Mouse (Mus musculus) central nervous system, embryonic 14 days (tissue): Measurements from ENCODE around the gene Mthfd2. TPM values are rescaled to one million over a fixed set of nuclear protein-coding genes. Genes with fewer than 3 reads are reported as not detected.

Experiments
- polyA plus RNA-seq: library from polyadenylated mRNA; depleted of rRNA; stranded (reverse); fragments of >200 nt; gene quantifications from 2 replicates; pipeline ENCODE4 v1.2.3, GENCODE M21; 2012; rRNA removed

Gene Mthfd2
- polyA plus RNA-seq = 18.8 and 20.9 TPM in 2 replicates

GRCm38 (mm10) chr6:83325525-83326393, at the start of gene Mthfd2, which contains the start of gene Mob1a:
Mthfd2 (minus strand) TSS chr6:83325908.
Mob1a (plus strand) TSS chr6:83326016.

DNA sequence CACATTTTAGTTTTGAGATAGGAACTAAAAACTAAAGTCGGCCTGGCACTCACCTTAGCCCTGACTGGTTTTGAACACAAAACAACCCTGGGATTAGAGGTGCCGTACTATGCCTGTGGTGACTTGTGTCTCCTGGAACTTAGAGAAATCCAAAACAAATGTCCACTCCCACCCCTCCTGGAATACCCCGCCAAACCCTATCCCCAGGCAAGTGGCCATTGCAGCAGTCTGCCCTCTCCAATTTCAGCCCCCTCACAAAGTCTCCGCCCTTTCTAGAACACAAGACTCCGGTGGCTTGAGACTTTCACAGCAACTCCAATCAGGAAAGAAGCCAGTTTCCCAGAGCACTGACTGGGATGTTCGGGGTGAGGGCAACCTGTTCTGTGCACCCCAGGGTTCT, 23.2 kb upstream of the Mthfd2 start, which contains the start of gene Bola3:
Gene Bola3, plus strand, starts transcription at position 275 of the 400 bp plus-strand sequence.

Other genes starting within 250 kb of the Mthfd2 start
- gene Pcgf1, start 248.0 kb downstream of the Mthfd2 start, polyA plus RNA-seq = 62.5 and 64.1 TPM in 2 replicates
- gene Lbx2, start 239.5 kb downstream of the Mthfd2 start, polyA plus RNA-seq = 0.46 and 0.70 TPM in 2 replicates
- 8.7 and 9.8 TPM in 2 replicates for gene Ccdc142, start 224.3 kb downstream of the Mthfd2 start, polyA plus RNA-seq
- gene Gm42688, start 224.3 kb downstream of the Mthfd2 start, polyA plus RNA-seq = 9.4 and 10.1 TPM in 2 replicates
- 114 and 124 TPM in 2 replicates for gene Mrpl53, start 216.9 kb downstream of the Mthfd2 start, polyA plus RNA-seq
- gene Mogs, start 210.4 kb downstream of the Mthfd2 start, polyA plus RNA-seq = 51.7 and 54.5 TPM in 2 replicates
- gene Wbp1, start 204.3 kb downstream of the Mthfd2 start, polyA plus RNA-seq = 283 and 344 TPM in 2 replicates
- gene Ino80b, start 200.5 kb downstream of the Mthfd2 start, polyA plus RNA-seq = 44.4 and 48.3 TPM in 2 replicates
- 31.1 and 51.8 TPM in 2 replicates for gene Rtkn, start 190.4 kb downstream of the Mthfd2 start, polyA plus RNA-seq
- 22.1 and 23.0 TPM in 2 replicates for gene Wdr54, start 169.5 kb downstream of the Mthfd2 start, polyA plus RNA-seq
- 2.3 and 2.5 TPM in 2 replicates for gene 1700003E16Rik, start 169.5 kb downstream of the Mthfd2 start, polyA plus RNA-seq
- 202 and 214 TPM in 2 replicates for gene Dctn1, start 160.0 kb downstream of the Mthfd2 start, polyA plus RNA-seq
- gene Slc4a5, start 106.1 kb downstream of the Mthfd2 start, polyA plus RNA-seq = 3.4 and 4.1 TPM in 2 replicates
- 28.4 and 29.6 TPM in 2 replicates for gene Mob1a, start 108 bp upstream of the Mthfd2 start, polyA plus RNA-seq
- gene Bola3, start 23.2 kb upstream of the Mthfd2 start, polyA plus RNA-seq = 35.8 and 40.1 TPM in 2 replicates
- 25.2 and 26.2 TPM in 2 replicates for gene Tet3, start 133.2 kb upstream of the Mthfd2 start, polyA plus RNA-seq
- gene Dguok, start 181.1 kb upstream of the Mthfd2 start, polyA plus RNA-seq = 80.3 and 85.4 TPM in 2 replicates
- 2.4 and 3.4 TPM in 2 replicates for gene Actg2, start 210.4 kb upstream of the Mthfd2 start, polyA plus RNA-seq
- gene Stambp, start 246.8 kb upstream of the Mthfd2 start, polyA plus RNA-seq = 34.2 and 34.6 TPM in 2 replicates